Mouse (Mus musculus) midbrain, embryonic 13.5 days (tissue): ENCODE results near the gene Alk. TPM values are rescaled to one million over a fixed set of nuclear protein-coding genes. Genes with fewer than 3 reads are reported as not detected.

Source experiments
- ATAC-seq: fragments of 200-750 bp; cut with Nextera tagmentation; 2 replicates; pipeline ENCODE4 v1.8.0; 2017; ENCODE audit warnings: mild to moderate bottlenecking, moderate TSS enrichment, moderate library complexity
- H3K27ac ChIP-seq: fragments of 300-500 bp; sonication (generic); 2 replicates; pipeline ENCODE4 v1.5.1; 2015; ENCODE audit warnings: inconsistent platforms, mild to moderate bottlenecking, moderate library complexity
- H3K27me3 ChIP-seq: fragments of 300-500 bp; sonication (generic); 2 replicates; pipeline ENCODE4 v1.6.1; 2015; ENCODE audit warnings: mild to moderate bottlenecking, inconsistent platforms
- H3K36me3 ChIP-seq: fragments of 300-500 bp; sonication (generic); 2 replicates; pipeline ENCODE4 v1.6.1; 2015; ENCODE audit warnings: mild to moderate bottlenecking, inconsistent platforms
- H3K4me1 ChIP-seq: fragments of 300-500 bp; sonication (generic); replicated peaks from 2 replicates; pipeline ENCODE4 v1.6.1; 2015; ENCODE audit warnings: inconsistent platforms
- H3K4me2 ChIP-seq: fragments of 300-500 bp; sonication (generic); replicated peaks from 2 replicates; pipeline ENCODE4 v1.6.1; 2015; ENCODE audit warnings: moderate library complexity, mild to moderate bottlenecking, inconsistent platforms
- H3K4me3 ChIP-seq: fragments of 300-500 bp; sonication (generic); replicated peaks from 2 replicates; pipeline ENCODE4 v1.5.1; 2015; ENCODE audit warnings: mild to moderate bottlenecking, inconsistent platforms
- H3K9ac ChIP-seq: fragments of 300-500 bp; sonication (generic); replicated peaks from 2 replicates; pipeline ENCODE4 v1.6.1; 2015; ENCODE audit warnings: mild to moderate bottlenecking, inconsistent platforms
- H3K9me3 ChIP-seq: fragments of 300-500 bp; sonication (generic); 2 replicates; pipeline ENCODE4 v1.6.1; 2016; ENCODE audit warnings: mild to moderate bottlenecking, inconsistent platforms
- WGBS: fragments of 180-500 bp; shearing (Covaris S2); methylation state at CpG from one replicate; pipeline ENCODE4 v1.1.7; 2015; 5-methylcytosine and 5-hydroxymethylcytosine counted together
- polyA plus RNA-seq: library from polyadenylated mRNA; unstranded; fragments of >200 nt; fragmentation: Nextera tagmentation; extraction: Ambion mirVana; gene quantifications from 2 replicates; pipeline ENCODE4 v1.2.1, GENCODE M21; 2015

Alk gene
- polyA plus RNA-seq, 1 experiment from 2014 or later: 2.9 TPM

- Histone ChIP-seq H3K4me2 (no peak overlapping the region), H3K4me1 (peaks cover 15% of the 10 kb centered on the region; the same call in 1 of the 2 replicates), H3K27me3 (no peaks in the 10 kb centered on the region), H3K9me3 (no peaks in the 10 kb centered on the region), H3K27ac (no peak overlapping the region), H3K36me3 (no peaks in the 10 kb centered on the region), H3K9ac (no peak overlapping the region), H3K4me3 (no peak overlapping the region)
- 63% methylated on average over 7 of the region's 7 CpGs for whole genome bisulfite sequencing
- no peak for ATAC-seq
Measured at GRCm38 (mm10) chr17:71973704-71974103, 630.7 kb downstream of the Alk start.

DNA sequence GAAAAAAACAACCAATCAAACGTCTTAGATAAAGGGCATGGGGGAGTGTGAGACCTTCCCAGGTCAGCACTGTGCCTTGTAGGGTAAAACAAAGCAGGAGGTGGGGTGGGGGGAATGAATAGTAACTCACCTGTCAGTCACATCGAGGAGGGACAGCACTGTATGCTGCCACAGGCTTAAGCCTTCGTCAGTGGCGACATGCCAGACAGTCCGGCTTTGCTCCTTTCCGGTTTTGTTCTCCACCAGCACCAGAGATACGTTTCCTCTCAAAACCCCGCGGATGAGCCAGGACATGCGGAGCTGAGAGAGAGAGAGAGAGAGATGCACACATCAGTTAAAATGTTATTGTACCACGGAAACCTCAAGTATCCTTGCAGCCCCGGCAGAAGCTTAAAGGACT, 637.1 kb downstream of the Alk start:
- Histone ChIP-seq H3K9me3 (no peaks in the 10 kb centered on the region), H3K27me3 (0 out of 2 replicates have a peak, but pooled peaks cover 7% of the 10 kb centered on the region), H3K27ac (no peak overlapping the region), H3K4me3 (no peak overlapping the region), H3K4me2 (no peak overlapping the region), H3K36me3 (no peaks in the 10 kb centered on the region), H3K9ac (no peak overlapping the region), H3K4me1 (peaks cover 15% of the 10 kb centered on the region)
- no peak for ATAC-seq
- 75% methylated on average over 12 of the region's 12 CpGs for WGBS

GRCm38 (mm10) chr17:71965733-71966606, 638.5 kb downstream of the Alk start:
- WGBS: 85% methylated on average over 9 of the region's 9 CpGs
- Histone ChIP-seq H3K36me3 (no peaks in the 10 kb centered on the region), H3K27me3 (0 out of 2 replicates have a peak, but pooled peaks cover 7% of the 10 kb centered on the region), H3K4me3 (no peak overlapping the region), H3K4me1 (peaks cover 17% of the 10 kb centered on the region), H3K9ac (no peak overlapping the region), H3K27ac (no peak overlapping the region), H3K4me2 (no peak overlapping the region), H3K9me3 (no peaks in the 10 kb centered on the region)
- ATAC-seq: peak; percentile 69

- Histone ChIP-seq H3K27ac (no peak overlapping the region), H3K9ac (no peak overlapping the region), H3K4me3 (no peak overlapping the region), H3K27me3 (0 out of 2 replicates have a peak, but pooled peaks cover 7% of the 10 kb centered on the region), H3K9me3 (no peaks in the 10 kb centered on the region), H3K4me2 (no peak overlapping the region), H3K4me1 (peaks cover 17% of the 10 kb centered on the region), H3K36me3 (no peaks in the 10 kb centered on the region)
- ATAC-seq: no peak
- 57% methylated on average over 11 of the region's 11 CpGs for WGBS
Measured at GRCm38 (mm10) chr17:71964610-71965009, 639.8 kb downstream of the Alk start.

GRCm38 (mm10) chr17:71962746-71963145, 641.7 kb downstream of the Alk start:
- H3K27ac ChIP-seq: no peak overlapping the region
- peaks cover 17% of the 10 kb centered on the region for H3K4me1 ChIP-seq
- no peak overlapping the region for H3K9ac ChIP-seq
- H3K4me2 ChIP-seq: 0 out of 2 replicates have a peak overlapping the region, but pooled peaks have one; percentile 5
- no peaks in the 10 kb centered on the region for H3K9me3 ChIP-seq
- no peaks in the 10 kb centered on the region for H3K36me3 ChIP-seq
- peaks cover 7% of the 10 kb centered on the region; the same call in 1 of the 2 replicates for H3K27me3 ChIP-seq
- ATAC-seq: peak; percentile 41; the same call in 1 of the 2 replicates
- whole genome bisulfite sequencing: 28% methylated on average over 9 of the region's 9 CpGs
- H3K4me3 ChIP-seq: no peak overlapping the region

DNA sequence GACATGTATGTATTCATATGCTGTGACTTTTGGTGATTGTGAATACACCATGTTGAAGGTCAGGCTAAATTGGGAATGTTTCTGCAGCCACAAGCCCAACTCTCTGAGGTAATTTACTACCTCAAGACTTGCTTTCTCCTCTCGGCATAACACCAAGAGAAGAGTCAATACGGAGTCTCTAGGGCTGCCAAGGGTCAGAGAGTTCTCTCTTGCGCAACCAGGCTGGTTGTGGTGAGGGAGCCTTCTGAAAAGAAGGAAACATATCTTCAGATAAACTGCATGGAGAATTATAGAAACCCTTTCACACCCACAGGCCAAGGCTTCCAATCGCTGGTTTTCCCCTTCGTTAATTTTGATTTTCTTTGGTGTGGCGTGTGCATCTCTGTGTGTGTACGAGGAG, 649.4 kb downstream of the Alk start:
- peaks cover 5% of the 10 kb centered on the region; the same call in 1 of the 2 replicates for H3K27me3 ChIP-seq
- no peak for ATAC-seq
- H3K4me1 ChIP-seq: peaks cover 4% of the 10 kb centered on the region; the same call in 1 of the 2 replicates
- H3K27ac ChIP-seq: no peak overlapping the region
- no peak overlapping the region for H3K4me2 ChIP-seq
- H3K9ac ChIP-seq: no peak overlapping the region
- no peak overlapping the region for H3K4me3 ChIP-seq
- no peaks in the 10 kb centered on the region for H3K36me3 ChIP-seq
- 87% methylated on average over 7 of the region's 7 CpGs for WGBS
- H3K9me3 ChIP-seq: no peaks in the 10 kb centered on the region

DNA sequence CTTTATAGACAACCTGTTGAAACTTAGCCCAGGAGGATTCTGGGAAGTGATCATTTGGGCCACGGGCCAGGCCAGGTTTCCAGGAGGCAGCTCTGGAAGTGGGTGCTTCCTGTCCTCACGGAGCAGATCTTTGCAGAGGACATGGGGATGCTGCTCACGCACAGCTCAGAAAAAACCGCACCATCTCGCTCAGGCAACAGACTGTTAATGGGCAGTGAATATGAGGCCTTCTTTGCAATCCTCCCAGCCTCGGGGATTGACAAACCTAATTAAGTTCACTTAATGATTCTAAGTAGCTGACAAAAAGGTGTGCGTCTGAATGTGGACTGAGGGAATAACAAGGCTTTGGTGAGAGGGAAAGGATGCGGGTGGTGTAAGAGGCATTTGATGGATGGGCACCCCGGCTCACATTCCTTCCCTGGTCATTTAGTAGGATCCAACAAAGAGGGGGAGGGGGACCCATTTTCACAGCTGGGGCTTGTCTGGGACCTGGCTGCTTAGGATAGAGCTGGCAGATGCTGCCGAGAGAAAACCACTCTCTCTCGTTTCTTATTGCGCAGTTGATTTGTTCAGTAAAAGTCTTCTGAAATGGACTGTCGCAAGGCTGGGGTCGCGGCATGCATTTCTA, 650.1 kb downstream of the Alk start:
- Histone ChIP-seq H3K36me3 (no peaks in the 10 kb centered on the region), H3K4me1 (peaks cover 4% of the 10 kb centered on the region; the same call in 1 of the 2 replicates), H3K9ac (no peak overlapping the region), H3K4me3 (no peak overlapping the region), H3K27me3 (peaks cover 5% of the 10 kb centered on the region; the same call in 1 of the 2 replicates), H3K9me3 (no peaks in the 10 kb centered on the region), H3K4me2 (no peak overlapping the region), H3K27ac (no peak overlapping the region)
- ATAC-seq: 0 out of 2 replicates have a peak, but pooled peaks have one; percentile 6
- 71% methylated on average over 15 of the region's 15 CpGs for WGBS

- Histone ChIP-seq H3K27ac (no peak overlapping the region), H3K4me3 (no peak overlapping the region), H3K9me3 (no peaks in the 10 kb centered on the region), H3K4me2 (no peak overlapping the region), H3K27me3 (peaks cover 16% of the 10 kb centered on the region; the same call in 1 of the 2 replicates), H3K4me1 (peaks cover 16% of the 10 kb centered on the region), H3K36me3 (no peaks in the 10 kb centered on the region), H3K9ac (no peak overlapping the region)
- no peak for ATAC-seq
- 35% methylated on average over 5 of the region's 5 CpGs for WGBS
Measured at GRCm38 (mm10) chr17:71950968-71951367, 653.5 kb downstream of the Alk start.

DNA sequence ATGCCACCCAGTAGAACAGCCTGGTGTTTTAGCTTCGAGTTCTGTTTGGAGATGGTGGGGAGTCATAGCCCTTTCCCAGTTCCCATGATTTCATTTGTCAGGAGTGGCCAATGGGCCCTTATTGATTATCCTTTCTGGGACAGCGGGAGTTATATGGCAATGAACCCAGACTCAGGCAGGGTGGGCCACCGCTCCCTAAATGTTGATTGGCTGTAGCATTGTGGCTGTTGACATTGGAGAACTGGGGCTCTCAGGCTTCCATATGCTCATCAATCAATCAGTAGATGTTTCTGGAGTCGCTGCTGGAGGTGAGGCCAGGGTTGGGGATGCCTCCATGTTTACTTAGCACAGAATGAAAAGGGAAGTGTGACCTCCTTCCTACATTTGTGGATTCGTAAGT, 655.7 kb downstream of the Alk start:
- H3K9me3 ChIP-seq: no peaks in the 10 kb centered on the region
- H3K4me2 ChIP-seq: no peak overlapping the region
- WGBS: 92% methylated on average over 5 of the region's 5 CpGs
- H3K9ac ChIP-seq: no peak overlapping the region
- no peak overlapping the region for H3K27ac ChIP-seq
- H3K4me1 ChIP-seq: peaks cover 16% of the 10 kb centered on the region
- no peaks in the 10 kb centered on the region for H3K36me3 ChIP-seq
- ATAC-seq: no peak
- H3K4me3 ChIP-seq: no peak overlapping the region
- peaks cover 14% of the 10 kb centered on the region; the same call in 1 of the 2 replicates for H3K27me3 ChIP-seq

DNA sequence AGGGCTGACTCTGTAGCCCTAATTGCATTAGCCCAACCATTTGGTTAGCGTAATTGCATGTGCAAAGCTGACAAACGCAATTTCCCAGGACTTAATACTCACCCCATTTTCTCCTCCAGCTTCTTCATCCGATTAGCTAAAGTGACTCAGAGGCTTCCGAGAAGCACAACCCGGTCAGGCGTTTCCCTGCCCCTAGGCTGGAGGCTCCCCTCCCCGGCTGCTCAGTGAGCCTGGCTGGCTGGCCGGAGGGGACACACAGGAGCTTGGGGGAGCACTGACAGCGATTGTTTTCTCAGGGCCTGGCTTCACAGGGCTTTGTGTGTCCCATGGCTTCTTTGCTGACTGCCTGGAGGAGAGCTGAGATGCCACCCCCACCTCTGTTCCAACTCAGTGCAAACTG, 657.0 kb downstream of the Alk start:
- no peak overlapping the region for H3K4me2 ChIP-seq
- 0 out of 2 replicates have a peak overlapping the region, but pooled peaks have one; percentile 16 for H3K27ac ChIP-seq
- H3K4me1 ChIP-seq: peaks cover 16% of the 10 kb centered on the region
- H3K36me3 ChIP-seq: no peaks in the 10 kb centered on the region
- WGBS: 2% methylated on average over 9 of the region's 9 CpGs
- peaks cover 10% of the 10 kb centered on the region; the same call in 1 of the 2 replicates for H3K27me3 ChIP-seq
- ATAC-seq: peak; percentile 77
- no peaks in the 10 kb centered on the region for H3K9me3 ChIP-seq
- H3K4me3 ChIP-seq: no peak overlapping the region
- no peak overlapping the region for H3K9ac ChIP-seq

GRCm38 (mm10) chr17:71944020-71944419, 660.4 kb downstream of the Alk start:
- peaks cover 8% of the 10 kb centered on the region; the same call in 1 of the 2 replicates for H3K27me3 ChIP-seq
- no peaks in the 10 kb centered on the region for H3K36me3 ChIP-seq
- WGBS: 73% methylated on average over 5 of the region's 5 CpGs
- H3K4me3 ChIP-seq: no peak overlapping the region
- H3K9ac ChIP-seq: no peak overlapping the region
- no peak overlapping the region for H3K27ac ChIP-seq
- no peak for ATAC-seq
- H3K4me1 ChIP-seq: peaks cover 12% of the 10 kb centered on the region
- H3K4me2 ChIP-seq: no peak overlapping the region
- no peaks in the 10 kb centered on the region for H3K9me3 ChIP-seq

DNA sequence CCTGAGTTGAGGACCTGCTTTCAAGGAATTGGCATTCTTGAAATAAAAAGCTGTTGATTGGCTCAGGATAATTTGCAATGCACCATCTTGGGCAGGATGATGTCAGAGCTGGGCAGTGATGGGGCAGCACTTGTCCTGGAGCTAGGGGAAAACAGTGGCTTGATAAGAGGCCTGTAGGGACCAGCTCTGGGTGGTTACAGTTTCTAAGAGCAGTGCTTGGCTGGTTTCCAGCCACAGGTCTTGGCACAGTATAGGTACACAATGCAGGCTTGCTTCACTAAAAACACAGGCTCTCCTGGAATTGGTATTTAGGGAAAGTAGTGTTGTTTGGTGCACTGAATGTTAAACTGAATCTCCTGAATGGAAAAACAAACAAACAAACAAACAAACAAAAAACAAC, 662.4 kb downstream of the Alk start:
- H3K4me1 ChIP-seq: peaks cover 2% of the 10 kb centered on the region
- no peak overlapping the region for H3K27ac ChIP-seq
- H3K36me3 ChIP-seq: no peaks in the 10 kb centered on the region
- no peak overlapping the region for H3K9ac ChIP-seq
- no peak overlapping the region for H3K4me3 ChIP-seq
- H3K4me2 ChIP-seq: no peak overlapping the region
- ATAC-seq: no peak
- no peaks in the 10 kb centered on the region for H3K9me3 ChIP-seq
- no peaks in the 10 kb centered on the region for H3K27me3 ChIP-seq
